Comparison of ENCODE assay signal across 8 mouse cellular contexts in the genomic region with DNA sequence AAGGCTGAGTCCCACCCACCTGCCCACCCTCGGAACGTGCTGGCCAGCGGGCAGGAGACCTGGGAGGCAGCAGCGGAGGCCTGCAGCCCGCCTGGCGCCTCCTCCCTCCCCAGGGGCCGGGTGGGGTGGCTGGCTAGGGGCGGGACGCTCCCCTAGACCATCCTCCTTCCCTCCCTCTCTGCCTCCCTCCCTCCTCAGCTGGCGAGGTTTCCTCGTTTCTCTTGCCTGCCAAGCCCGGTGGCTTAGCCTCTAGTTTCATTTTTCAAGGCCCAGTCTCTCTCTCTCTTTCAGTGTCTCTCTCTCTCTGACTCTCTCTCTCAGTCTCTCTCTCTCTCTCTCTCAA. TPM values are rescaled to one million over a fixed set of nuclear protein-coding genes. Genes with fewer than 3 reads are reported as not detected.
DNase-seq lines count a peak whose midpoint lies in the region; ATAC-seq and TF ChIP-seq lines count a peak whose summit lies in the region.

No protein-coding gene starts in this region.

- TF ChIP-seq POLR2A in spleen, adult 2 months (IDR thresholded peaks at IDR 0.05; ENCODE audit: low read depth, low read length), result no peak; the same call in 1 of the 2 replicates

- H3K36me3 ChIP-seq in intestine, embryonic 16.5 days (ENCODE audit: control insufficient read depth, insufficient read depth, low read length), result peaks cover 3% of the 10 kb centered on the region; the same call in 1 of the 2 replicates
- H3K36me3 ChIP-seq in limb, embryonic 13.5 days, result peaks cover 15% of the 10 kb centered on the region
- peaks cover 4% of the 10 kb centered on the region; the same call in 1 of the 2 replicates for H3K36me3 ChIP-seq in midbrain, embryonic 14.5 days (ENCODE audit: control insufficient read depth, insufficient read depth, low read length)
- peaks cover 4% of the 10 kb centered on the region for H3K36me3 ChIP-seq in spleen, adult 2 months (ENCODE audit: control insufficient read depth, insufficient read depth, low read length)

- peak overlapping the region; percentile 64 for H3K9ac ChIP-seq in intestine, embryonic 16.5 days (ENCODE audit: low read depth, low read length)
- peak overlapping the region; percentile 51 for H3K9ac ChIP-seq in limb, embryonic 13.5 days
- peak overlapping the region; percentile 45 for H3K9ac ChIP-seq in midbrain, embryonic 14.5 days (replicated peaks; ENCODE audit: low read length)

- H3K9me3 ChIP-seq in intestine, embryonic 16.5 days (ENCODE audit: control insufficient read depth, low read length), result no peaks in the 10 kb centered on the region
- no peaks in the 10 kb centered on the region for H3K9me3 ChIP-seq in limb, embryonic 13.5 days
- H3K9me3 ChIP-seq in midbrain, embryonic 14.5 days (ENCODE audit: control insufficient read depth, low read length), result no peaks in the 10 kb centered on the region

- TF ChIP-seq CTCF in spleen, adult 2 months (IDR thresholded peaks at IDR 0.05; ENCODE audit: extremely low read depth, insufficient read depth, insufficient read length, insufficient replicate concordance), result no peak

- peak; percentile 97 for DNase-seq in 3134 (ENCODE audit: extremely low read depth, insufficient read length, low spot score)
- DNase-seq in adrenal gland, adult 8-10 months, result peak; percentile 94
- DNase-seq in embryo, embryonic 11.5 days (ENCODE audit: low read depth, low spot score), result peak; percentile 73
- peak; percentile 90 to 93 for DNase-seq in gastrocnemius, postnatal 4 days (ENCODE audit: low spot score in 2 of 2)
- DNase-seq in midbrain, embryonic 14.5 days, result peak; percentile 71
- peak; percentile 48 to 69 for DNase-seq in spleen, adult 2 months (ENCODE audit: low read depth in 1 of 2, low spot score in 2 of 2)

- no peaks in the 10 kb centered on the region for H3K27me3 ChIP-seq in intestine, embryonic 16.5 days (replicated peaks; ENCODE audit: control insufficient read depth, insufficient read depth, low read length)
- no peaks in the 10 kb centered on the region for H3K27me3 ChIP-seq in limb, embryonic 13.5 days
- H3K27me3 ChIP-seq in midbrain, embryonic 14.5 days (ENCODE audit: control insufficient read depth, insufficient read depth, low read length), result no peaks in the 10 kb centered on the region
- no peaks in the 10 kb centered on the region for H3K27me3 ChIP-seq in spleen, adult 2 months (ENCODE audit: control insufficient read depth, insufficient read depth, low read length)

- peak; percentile 96 for ATAC-seq in intestine, embryonic 16.5 days
- ATAC-seq in limb, embryonic 13.5 days (ENCODE audit: low FRiP score, low read depth), result peak; percentile 91
- ATAC-seq in midbrain, embryonic 14.5 days (ENCODE audit: low FRiP score, low TSS enrichment), result peak; percentile 55; the same call in 1 of the 2 replicates

- peaks cover 21% of the 10 kb centered on the region for H3K4me1 ChIP-seq in intestine, embryonic 16.5 days (ENCODE audit: control insufficient read depth, insufficient read depth, low read length)
- H3K4me1 ChIP-seq in limb, embryonic 13.5 days, result peaks cover 26% of the 10 kb centered on the region
- H3K4me1 ChIP-seq in midbrain, embryonic 14.5 days (ENCODE audit: control insufficient read depth, insufficient read depth, low read length), result peaks cover 6% of the 10 kb centered on the region; the same call in 1 of the 2 replicates
- H3K4me1 ChIP-seq in spleen, adult 2 months (ENCODE audit: control insufficient read depth, insufficient read depth, insufficient read length), result peaks cover 8% of the 10 kb centered on the region; the same call in 1 of the 2 replicates

- peak overlapping the region; percentile 86 for H3K27ac ChIP-seq in intestine, embryonic 16.5 days (ENCODE audit: low read length)
- peak overlapping the region; percentile 85 for H3K27ac ChIP-seq in limb, embryonic 13.5 days
- no peak overlapping the region for H3K27ac ChIP-seq in midbrain, embryonic 14.5 days (replicated peaks; ENCODE audit: low read depth, low read length)
- H3K27ac ChIP-seq in spleen, adult 2 months (ENCODE audit: insufficient read depth, low read length), result peak overlapping the region; percentile 65; the same call in 1 of the 2 replicates

- H3K4me2 ChIP-seq in intestine, embryonic 16.5 days (ENCODE audit: low read depth, low read length), result peak overlapping the region; percentile 57
- peak overlapping the region; percentile 67 for H3K4me2 ChIP-seq in limb, embryonic 13.5 days (replicated peaks)
- H3K4me2 ChIP-seq in midbrain, embryonic 14.5 days (ENCODE audit: low read length), result peak overlapping the region; percentile 55

- WGBS in intestine, embryonic 16.5 days, result 0% methylated on average over 9 of the region's 12 CpGs
- WGBS in limb, embryonic 13.5 days, result 0% methylated on average over 9 of the region's 12 CpGs
- 0% methylated on average over 12 of the region's 12 CpGs for WGBS in midbrain, embryonic 14.5 days
- 0% methylated on average over 5 of the region's 12 CpGs for WGBS in spleen, adult 2 months

- peak overlapping the region; percentile 41 for H3K4me3 ChIP-seq in intestine, embryonic 16.5 days (ENCODE audit: low read length)
- H3K4me3 ChIP-seq in limb, embryonic 13.5 days, result peak overlapping the region; percentile 37
- peak overlapping the region; percentile 24 for H3K4me3 ChIP-seq in midbrain, embryonic 14.5 days (replicated peaks; ENCODE audit: low read depth, low read length)
- peak overlapping the region; percentile 31; the same call in 1 of the 2 replicates for H3K4me3 ChIP-seq in spleen, adult 2 months (ENCODE audit: extremely low read depth, insufficient read depth, insufficient read length)

RNA-seq across cellular contexts. Expression of a gene that starts 5.1 kb away (rescaled TPM):
- total RNA-seq in adrenal gland, adult 8-10 months (2022), result 10 to 100 TPM; 20.2 to 37.1 (median 23.9) TPM
- total RNA-seq in gastrocnemius, postnatal 4 days (2021), result 10 to 100 TPM; 15.6 to 16.2 TPM
- polyA plus RNA-seq in intestine, embryonic 16.5 days (2015; fragmentation: Nextera tagmentation; extraction: Ambion mirVana), result 40.9 and 43.4 TPM in 2 replicates
- 37.8 and 39.2 TPM in 2 replicates for polyA plus RNA-seq in limb, embryonic 13.5 days (2015; fragmentation: Nextera tagmentation; extraction: Ambion mirVana)
- polyA plus RNA-seq in midbrain, embryonic 14.5 days (2014; fragmentation: Nextera tagmentation; extraction: Ambion mirVana), result 6.0 and 7.5 TPM in 2 replicates
- polyA plus RNA-seq in spleen, adult 2 months (2012; rRNA removed), result 21.9 and 33.0 TPM in 2 replicates

RNA-seq across cellular contexts. Expression of a gene that starts 8.0 kb away (rescaled TPM):
- total RNA-seq in adrenal gland, adult 8-10 months (2022), result 10 to 100 TPM; 12.6 to 19.4 (median 14.8) TPM
- 10 to 100 TPM; 13.0 to 13.6 TPM for total RNA-seq in gastrocnemius, postnatal 4 days (2021)
- 27.4 and 28.6 TPM in 2 replicates for polyA plus RNA-seq in intestine, embryonic 16.5 days (2015; fragmentation: Nextera tagmentation; extraction: Ambion mirVana)
- 33.6 and 36.3 TPM in 2 replicates for polyA plus RNA-seq in limb, embryonic 13.5 days (2015; fragmentation: Nextera tagmentation; extraction: Ambion mirVana)
- 6.6 and 9.8 TPM in 2 replicates for polyA plus RNA-seq in midbrain, embryonic 14.5 days (2014; fragmentation: Nextera tagmentation; extraction: Ambion mirVana)
- polyA plus RNA-seq in spleen, adult 2 months (2012; rRNA removed), result 13.9 and 16.0 TPM in 2 replicates

RNA-seq across cellular contexts. Expression of a gene that starts 17.5 kb away (rescaled TPM):
- 1 to 10 TPM; 2.6 to 4.7 (median 3.3) TPM for total RNA-seq in adrenal gland, adult 8-10 months (2022)
- 10 to 100 TPM; 36.6 to 38.2 TPM for total RNA-seq in gastrocnemius, postnatal 4 days (2021)
- polyA plus RNA-seq in intestine, embryonic 16.5 days (2015; fragmentation: Nextera tagmentation; extraction: Ambion mirVana), result 2.2 and 2.6 TPM in 2 replicates
- 5.2 TPM in 2 replicates for polyA plus RNA-seq in limb, embryonic 13.5 days (2015; fragmentation: Nextera tagmentation; extraction: Ambion mirVana)
- 0.77 and 0.97 TPM in 2 replicates for polyA plus RNA-seq in midbrain, embryonic 14.5 days (2014; fragmentation: Nextera tagmentation; extraction: Ambion mirVana)
- polyA plus RNA-seq in spleen, adult 2 months (2012; rRNA removed), result 0.68 and 0.72 TPM in 2 replicates

RNA-seq across cellular contexts. Expression of a gene that starts 33.8 kb away (rescaled TPM):
- total RNA-seq in adrenal gland, adult 8-10 months (2022), result 10 to 100 TPM; 33.7 to 49.5 (median 44.8) TPM
- total RNA-seq in gastrocnemius, postnatal 4 days (2021), result 10 to 100 TPM; 29.0 to 36.5 TPM
- polyA plus RNA-seq in intestine, embryonic 16.5 days (2015; fragmentation: Nextera tagmentation; extraction: Ambion mirVana), result 75.6 and 89.7 TPM in 2 replicates
- 38.9 and 46.3 TPM in 2 replicates for polyA plus RNA-seq in limb, embryonic 13.5 days (2015; fragmentation: Nextera tagmentation; extraction: Ambion mirVana)
- 8.9 and 17.3 TPM in 2 replicates for polyA plus RNA-seq in midbrain, embryonic 14.5 days (2014; fragmentation: Nextera tagmentation; extraction: Ambion mirVana)
- 280 and 330 TPM in 2 replicates for polyA plus RNA-seq in spleen, adult 2 months (2012; rRNA removed)

RNA-seq across cellular contexts. Expression of a gene that starts 34.1 kb away (rescaled TPM):
- total RNA-seq in adrenal gland, adult 8-10 months (2022), result 1 to 10 TPM; 3.0 to 8.0 (median 4.9) TPM
- under 1 TPM; 0.21 to 0.34 TPM for total RNA-seq in gastrocnemius, postnatal 4 days (2021)
- polyA plus RNA-seq in intestine, embryonic 16.5 days (2015; fragmentation: Nextera tagmentation; extraction: Ambion mirVana), result 0.36 and 0.44 TPM in 2 replicates
- polyA plus RNA-seq in limb, embryonic 13.5 days (2015; fragmentation: Nextera tagmentation; extraction: Ambion mirVana), result 0.17 and 0.23 TPM in 2 replicates
- 4.1 and 4.7 TPM in 2 replicates for polyA plus RNA-seq in midbrain, embryonic 14.5 days (2014; fragmentation: Nextera tagmentation; extraction: Ambion mirVana)
- 0.23 and 0.41 TPM in 2 replicates for polyA plus RNA-seq in spleen, adult 2 months (2012; rRNA removed)
